Mouse (Mus musculus): Measurements from ENCODE around the gene Vwc2l. TPM values are rescaled to one million over a fixed set of nuclear protein-coding genes. Genes with fewer than 3 reads are reported as not detected.

Vwc2l gene
- 0.06 TPM in 1 of 2 replicates, not detected in the other for polyA plus RNA-seq (2015; fragmentation: Nextera tagmentation; extraction: Ambion mirVana)

- H3K4me3 ChIP-seq: no peak within 1 kb of the TSS
- 6% methylated on average over 13 of the region's 13 CpGs for WGBS
- H3K27me3 ChIP-seq: peaks cover 6% of the 10 kb centered on the region; the same call in 1 of the 2 replicates
- no peak within 1 kb of the TSS for H3K4me2 ChIP-seq
- ATAC-seq (ENCODE audit: insufficient number of reproducible peaks, insufficient read depth, low FRiP score, low TSS enrichment, low read depth): no peak
- no peak within 1 kb of the TSS for H3K27ac ChIP-seq
- H3K36me3 ChIP-seq: no peaks in the 10 kb centered on the region
- no peaks in the 10 kb centered on the region for H3K9me3 ChIP-seq
- no peaks in the 10 kb centered on the region for H3K4me1 ChIP-seq
- no peak within 1 kb of the TSS for H3K9ac ChIP-seq
These were observed at the start of gene Vwc2l for GRCm38 (mm10) chr1:70725655-70726066. Gene Vwc2l, plus strand, starts transcription at chr1:70725715.

GRCm38 (mm10) chr1:70692529-70692928, 33.0 kb upstream of the Vwc2l start:
- Histone ChIP-seq H3K4me3 (no peak overlapping the region), H3K36me3 (no peaks in the 10 kb centered on the region), H3K4me1 (no peaks in the 10 kb centered on the region), H3K27ac (no peak overlapping the region), H3K27me3 (no peaks in the 10 kb centered on the region), H3K9me3 (no peaks in the 10 kb centered on the region), H3K4me2 (no peak overlapping the region), H3K9ac (no peak overlapping the region)
- ATAC-seq (ENCODE audit: insufficient number of reproducible peaks, insufficient read depth, low FRiP score, low TSS enrichment, low read depth): no peak
- 87% methylated on average over 2 of the region's 2 CpGs for WGBS

GRCm38 (mm10) chr1:70700270-70700669, 25.2 kb upstream of the Vwc2l start:
- Histone ChIP-seq H3K27ac (no peak overlapping the region), H3K4me3 (no peak overlapping the region), H3K27me3 (no peaks in the 10 kb centered on the region), H3K4me1 (no peaks in the 10 kb centered on the region), H3K4me2 (no peak overlapping the region), H3K36me3 (no peaks in the 10 kb centered on the region), H3K9me3 (no peaks in the 10 kb centered on the region), H3K9ac (no peak overlapping the region)
- no peak for ATAC-seq (ENCODE audit: insufficient number of reproducible peaks, insufficient read depth, low FRiP score, low TSS enrichment, low read depth)
- WGBS: 74% methylated on average over 5 of the region's 5 CpGs

- no peak for ATAC-seq (ENCODE audit: insufficient number of reproducible peaks, insufficient read depth, low FRiP score, low TSS enrichment, low read depth)
- Histone ChIP-seq H3K9me3 (no peaks in the 10 kb centered on the region), H3K4me2 (no peak overlapping the region), H3K27me3 (no peaks in the 10 kb centered on the region), H3K4me1 (no peaks in the 10 kb centered on the region), H3K27ac (no peak overlapping the region), H3K9ac (no peak overlapping the region), H3K36me3 (no peaks in the 10 kb centered on the region), H3K4me3 (no peak overlapping the region)
- WGBS: 82% methylated on average over 3 of the region's 3 CpGs
These were observed 21.6 kb upstream of the Vwc2l start for GRCm38 (mm10) chr1:70703934-70704333.

GRCm38 (mm10) chr1:70705821-70706220, 19.7 kb upstream of the Vwc2l start:
- no peak overlapping the region for H3K9ac ChIP-seq
- no peaks in the 10 kb centered on the region for H3K9me3 ChIP-seq
- no peaks in the 10 kb centered on the region for H3K36me3 ChIP-seq
- no peak overlapping the region for H3K4me2 ChIP-seq
- no peak for ATAC-seq (ENCODE audit: insufficient number of reproducible peaks, insufficient read depth, low FRiP score, low TSS enrichment, low read depth)
- WGBS: 76% methylated on average over 3 of the region's 3 CpGs
- H3K4me1 ChIP-seq: no peaks in the 10 kb centered on the region
- H3K27me3 ChIP-seq: no peaks in the 10 kb centered on the region
- H3K27ac ChIP-seq: no peak overlapping the region
- no peak overlapping the region for H3K4me3 ChIP-seq

- WGBS: 61% methylated on average over 5 of the region's 5 CpGs
- no peak for ATAC-seq (ENCODE audit: insufficient number of reproducible peaks, insufficient read depth, low FRiP score, low TSS enrichment, low read depth)
These were observed 470 bp upstream of the Vwc2l start for GRCm38 (mm10) chr1:70725045-70725444.

GRCm38 (mm10) chr1:70787146-70787545, 61.6 kb downstream of the Vwc2l start:
- Histone ChIP-seq H3K4me2 (no peak overlapping the region), H3K27ac (no peak overlapping the region), H3K27me3 (no peaks in the 10 kb centered on the region)

More at GRCm38 (mm10) chr1:70725045-70725444, 470 bp upstream of the Vwc2l start:
- peaks cover 6% of the 10 kb centered on the region; the same call in 1 of the 2 replicates for H3K27me3 ChIP-seq
- H3K9me3 ChIP-seq: no peaks in the 10 kb centered on the region
- no peaks in the 10 kb centered on the region for H3K4me1 ChIP-seq
- H3K9ac ChIP-seq: no peak overlapping the region
- H3K4me2 ChIP-seq: no peak overlapping the region
- no peak overlapping the region for H3K27ac ChIP-seq
- H3K4me3 ChIP-seq: no peak overlapping the region
- H3K36me3 ChIP-seq: no peaks in the 10 kb centered on the region

GRCm38 (mm10) chr1:70791636-70792035, 66.1 kb downstream of the Vwc2l start:
- Histone ChIP-seq H3K4me1 (no peaks in the 10 kb centered on the region), H3K9me3 (no peaks in the 10 kb centered on the region), H3K36me3 (no peaks in the 10 kb centered on the region), H3K27me3 (no peaks in the 10 kb centered on the region), H3K9ac (no peak overlapping the region), H3K4me2 (no peak overlapping the region), H3K4me3 (no peak overlapping the region), H3K27ac (no peak overlapping the region)
- WGBS: 93% methylated on average over 5 of the region's 5 CpGs
- no peak for ATAC-seq (ENCODE audit: insufficient number of reproducible peaks, insufficient read depth, low FRiP score, low TSS enrichment, low read depth)

More at GRCm38 (mm10) chr1:70787146-70787545, 61.6 kb downstream of the Vwc2l start:
- no peaks in the 10 kb centered on the region for H3K36me3 ChIP-seq
- no peaks in the 10 kb centered on the region for H3K4me1 ChIP-seq
- no peak overlapping the region for H3K4me3 ChIP-seq
- no peaks in the 10 kb centered on the region for H3K9me3 ChIP-seq
- no peak for ATAC-seq (ENCODE audit: insufficient number of reproducible peaks, insufficient read depth, low FRiP score, low TSS enrichment, low read depth)
- H3K9ac ChIP-seq: no peak overlapping the region

GRCm38 (mm10) chr1:70795094-70795493, 69.6 kb downstream of the Vwc2l start:
- H3K9ac ChIP-seq: no peak overlapping the region
- no peaks in the 10 kb centered on the region for H3K36me3 ChIP-seq
- H3K27me3 ChIP-seq: no peaks in the 10 kb centered on the region
- WGBS: 82% methylated on average over 4 of the region's 4 CpGs
- no peak overlapping the region for H3K4me2 ChIP-seq
- H3K9me3 ChIP-seq: no peaks in the 10 kb centered on the region
- ATAC-seq (ENCODE audit: insufficient number of reproducible peaks, insufficient read depth, low FRiP score, low TSS enrichment, low read depth): no peak
- no peak overlapping the region for H3K27ac ChIP-seq
- no peak overlapping the region for H3K4me3 ChIP-seq
- no peaks in the 10 kb centered on the region for H3K4me1 ChIP-seq

- no peak overlapping the region for H3K9ac ChIP-seq
- H3K36me3 ChIP-seq: no peaks in the 10 kb centered on the region
- H3K4me2 ChIP-seq: no peak overlapping the region
- H3K4me3 ChIP-seq: no peak overlapping the region
- ATAC-seq (ENCODE audit: insufficient number of reproducible peaks, insufficient read depth, low FRiP score, low TSS enrichment, low read depth): no peak
- H3K27me3 ChIP-seq: no peaks in the 10 kb centered on the region
- 67% methylated on average over 3 of the region's 3 CpGs for WGBS
- H3K4me1 ChIP-seq: no peaks in the 10 kb centered on the region
- H3K27ac ChIP-seq: no peak overlapping the region
- H3K9me3 ChIP-seq: no peaks in the 10 kb centered on the region
These were observed 77.9 kb downstream of the Vwc2l start for GRCm38 (mm10) chr1:70803401-70803800.

- no peaks in the 10 kb centered on the region for H3K4me1 ChIP-seq
- H3K9ac ChIP-seq: no peak overlapping the region
- WGBS: 49% methylated on average over 2 of the region's 2 CpGs
- no peaks in the 10 kb centered on the region for H3K36me3 ChIP-seq
- no peaks in the 10 kb centered on the region for H3K27me3 ChIP-seq
- no peaks in the 10 kb centered on the region for H3K9me3 ChIP-seq
- no peak overlapping the region for H3K27ac ChIP-seq
- no peak for ATAC-seq (ENCODE audit: insufficient number of reproducible peaks, insufficient read depth, low FRiP score, low TSS enrichment, low read depth)
- no peak overlapping the region for H3K4me2 ChIP-seq
- no peak overlapping the region for H3K4me3 ChIP-seq
These were observed 97.6 kb downstream of the Vwc2l start for GRCm38 (mm10) chr1:70823111-70823510.

GRCm38 (mm10) chr1:70833262-70833661, 107.7 kb downstream of the Vwc2l start:
- no peak overlapping the region for H3K27ac ChIP-seq
- no peak overlapping the region for H3K4me3 ChIP-seq
- no peaks in the 10 kb centered on the region for H3K27me3 ChIP-seq
- no peaks in the 10 kb centered on the region for H3K9me3 ChIP-seq
- no peak for ATAC-seq (ENCODE audit: insufficient number of reproducible peaks, insufficient read depth, low FRiP score, low TSS enrichment, low read depth)
- 84% methylated on average over 3 of the region's 3 CpGs for WGBS
- H3K4me1 ChIP-seq: no peaks in the 10 kb centered on the region
- no peaks in the 10 kb centered on the region for H3K36me3 ChIP-seq
- H3K9ac ChIP-seq: no peak overlapping the region
- H3K4me2 ChIP-seq: no peak overlapping the region

GRCm38 (mm10) chr1:70842222-70842621, 116.7 kb downstream of the Vwc2l start:
- Histone ChIP-seq H3K4me3 (no peak overlapping the region), H3K9ac (no peak overlapping the region), H3K27me3 (no peaks in the 10 kb centered on the region), H3K36me3 (no peaks in the 10 kb centered on the region), H3K9me3 (no peaks in the 10 kb centered on the region), H3K27ac (no peak overlapping the region), H3K4me1 (no peaks in the 10 kb centered on the region), H3K4me2 (no peak overlapping the region)
- WGBS: 83% methylated on average over 7 of the region's 7 CpGs
- no peak for ATAC-seq (ENCODE audit: insufficient number of reproducible peaks, insufficient read depth, low FRiP score, low TSS enrichment, low read depth)
